Mouse (Mus musculus) forebrain, embryonic 15.5 days (tissue): ENCODE measurements around the gene Dhdds. TPM values are rescaled to one million over a fixed set of nuclear protein-coding genes. Genes with fewer than 3 reads are reported as not detected.

Experiments used
- ATAC-seq: fragments of 200-750 bp; cut with Nextera tagmentation; replicated peaks from 2 replicates; pipeline ENCODE4 v1.8.0; 2017; ENCODE audit warnings: mild to moderate bottlenecking, moderate TSS enrichment, moderate library complexity
- H3K27ac ChIP-seq: fragments of 300-500 bp; sonication (generic); replicated peaks from 2 replicates; pipeline ENCODE4 v1.5.1; 2015; ENCODE audit warnings: mild to moderate bottlenecking, inconsistent platforms
- H3K27me3 ChIP-seq: fragments of 300-500 bp; sonication (generic); 2 replicates; pipeline ENCODE4 v1.6.1; 2015; ENCODE audit warnings: inconsistent platforms
- H3K36me3 ChIP-seq: fragments of 300-500 bp; sonication (generic); 2 replicates; pipeline ENCODE4 v1.6.1; 2015; ENCODE audit warnings: mild to moderate bottlenecking, inconsistent platforms
- H3K4me1 ChIP-seq: fragments of 300-500 bp; sonication (generic); 2 replicates; pipeline ENCODE4 v1.6.1; 2015; ENCODE audit warnings: inconsistent platforms
- H3K4me2 ChIP-seq: fragments of 300-500 bp; sonication (generic); replicated peaks from 2 replicates; pipeline ENCODE4 v1.6.1; 2015; ENCODE audit warnings: mild to moderate bottlenecking, inconsistent platforms
- H3K4me3 ChIP-seq: fragments of 300-500 bp; sonication (generic); 2 replicates; pipeline ENCODE4 v1.5.1; 2015; ENCODE audit warnings: mild to moderate bottlenecking, inconsistent platforms
- H3K9ac ChIP-seq: fragments of 300-500 bp; sonication (generic); replicated peaks from 2 replicates; pipeline ENCODE4 v1.6.1; 2015; ENCODE audit warnings: mild to moderate bottlenecking, inconsistent platforms
- H3K9me3 ChIP-seq: fragments of 300-500 bp; sonication (generic); 2 replicates; pipeline ENCODE4 v1.6.1; 2016; ENCODE audit warnings: inconsistent platforms
- WGBS: fragments of 180-500 bp; shearing (Covaris S2); methylation state at CpG from one replicate; pipeline ENCODE4 v1.1.7; 2015; ENCODE audit warnings: mixed read lengths; 5-methylcytosine and 5-hydroxymethylcytosine counted together
- polyA plus RNA-seq: library from polyadenylated mRNA; unstranded; fragments of >200 nt; fragmentation: Nextera tagmentation; extraction: Ambion mirVana; gene quantifications from 2 replicates; pipeline ENCODE4 v1.2.1, GENCODE M21; 2015

Gene Dhdds
- 52.8 and 56.7 TPM in 2 replicates for polyA plus RNA-seq

GRCm38 (mm10) chr4:134000466-134001438 is at the start of gene Dhdds:
Gene Dhdds, minus strand, starts transcription at chr4:134000918.
- H3K4me2 ChIP-seq: peak within 1 kb of the TSS; percentile 74
- peak within 1 kb of the TSS; percentile 61 for H3K9ac ChIP-seq
- H3K27ac ChIP-seq: peak within 1 kb of the TSS; percentile 66
- H3K36me3 ChIP-seq: peaks cover 8% of the 10 kb centered on the region; the same call in 1 of the 2 replicates
- ATAC-seq: peak; percentile 98
- WGBS: 2% methylated on average over 49 of the region's 49 CpGs
- H3K9me3 ChIP-seq: no peaks in the 10 kb centered on the region
- no peaks in the 10 kb centered on the region for H3K27me3 ChIP-seq
- H3K4me3 ChIP-seq: peak within 1 kb of the TSS; percentile 75
- peaks cover 21% of the 10 kb centered on the region for H3K4me1 ChIP-seq

GRCm38 (mm10) chr4:134047648-134048047 is 46.9 kb upstream of the Dhdds start:
- Histone ChIP-seq H3K9me3 (no peaks in the 10 kb centered on the region), H3K27me3 (no peaks in the 10 kb centered on the region), H3K4me1 (peaks cover 2% of the 10 kb centered on the region), H3K4me2 (no peak overlapping the region), H3K9ac (no peak overlapping the region), H3K36me3 (no peaks in the 10 kb centered on the region), H3K27ac (no peak overlapping the region), H3K4me3 (no peak overlapping the region)
- WGBS: 82% methylated on average over 5 of the region's 5 CpGs
- no peak for ATAC-seq

- Histone ChIP-seq H3K27ac (no peak overlapping the region), H3K27me3 (no peaks in the 10 kb centered on the region), H3K36me3 (no peaks in the 10 kb centered on the region), H3K4me2 (no peak overlapping the region), H3K9me3 (no peaks in the 10 kb centered on the region), H3K4me1 (no peaks in the 10 kb centered on the region), H3K9ac (no peak overlapping the region), H3K4me3 (no peak overlapping the region)
- 49% methylated on average over 2 of the region's 2 CpGs for WGBS
- ATAC-seq: no peak
These were observed 42.3 kb upstream of the Dhdds start for GRCm38 (mm10) chr4:134043041-134043440.

- H3K9ac ChIP-seq: no peak overlapping the region
- no peak overlapping the region for H3K27ac ChIP-seq
- no peak overlapping the region for H3K4me3 ChIP-seq
- ATAC-seq: no peak
- no peaks in the 10 kb centered on the region for H3K9me3 ChIP-seq
- H3K4me1 ChIP-seq: no peaks in the 10 kb centered on the region
- H3K4me2 ChIP-seq: no peak overlapping the region
- no peaks in the 10 kb centered on the region for H3K36me3 ChIP-seq
- 49% methylated on average over 9 of the region's 9 CpGs for WGBS
- H3K27me3 ChIP-seq: no peaks in the 10 kb centered on the region
These were observed 40.8 kb upstream of the Dhdds start for GRCm38 (mm10) chr4:134041317-134042123.

DNA sequence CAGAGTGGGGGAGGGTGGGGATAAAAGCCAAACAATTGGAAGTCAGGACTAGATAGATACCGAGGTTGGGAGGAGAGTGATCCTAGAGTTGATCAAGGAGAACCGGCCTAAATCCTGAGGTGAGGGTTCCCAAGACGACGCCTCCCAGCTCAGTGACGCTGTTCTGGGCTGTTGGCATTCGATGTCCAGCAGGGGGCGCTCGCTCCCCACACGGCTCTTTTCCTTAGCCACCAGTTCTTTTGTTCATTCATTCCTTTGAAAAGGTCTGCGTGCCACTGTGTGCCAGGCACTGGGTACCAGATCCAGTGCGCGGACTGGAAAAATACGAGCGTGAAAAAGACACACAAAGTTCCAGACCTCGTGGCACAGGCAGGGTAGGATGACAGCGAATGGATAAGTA is 35.2 kb upstream of the Dhdds start:
- peak; percentile 46; the same call in 1 of the 2 replicates for ATAC-seq
- no peak overlapping the region for H3K4me3 ChIP-seq
- H3K27ac ChIP-seq: no peak overlapping the region
- H3K9ac ChIP-seq: no peak overlapping the region
- no peaks in the 10 kb centered on the region for H3K4me1 ChIP-seq
- H3K27me3 ChIP-seq: no peaks in the 10 kb centered on the region
- WGBS: 6% methylated on average over 16 of the region's 16 CpGs
- peak overlapping the region; percentile 29; the same call in 1 of the 2 replicates for H3K4me2 ChIP-seq
- no peaks in the 10 kb centered on the region for H3K9me3 ChIP-seq
- no peaks in the 10 kb centered on the region for H3K36me3 ChIP-seq

DNA sequence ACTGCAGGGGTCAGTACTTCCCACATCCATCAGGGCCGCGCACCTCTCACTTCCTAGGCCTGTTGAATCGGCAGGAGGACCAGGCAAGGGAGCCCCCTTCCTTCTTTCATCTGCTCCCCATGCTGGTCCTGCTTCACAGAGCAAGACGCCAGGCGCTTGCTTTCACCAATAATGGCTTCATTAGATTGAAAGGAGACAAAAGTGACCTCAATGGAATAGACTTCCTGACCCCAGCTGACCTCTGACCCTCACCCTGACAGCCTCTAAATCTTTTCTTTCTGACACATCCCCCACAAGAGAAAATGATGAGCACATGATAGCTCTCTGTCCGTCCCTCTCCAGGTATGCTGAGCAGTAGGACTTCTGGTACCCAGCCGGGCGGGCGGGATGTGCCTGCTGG is 25.1 kb upstream of the Dhdds start:
- Histone ChIP-seq H3K9ac (no peak overlapping the region), H3K4me2 (no peak overlapping the region), H3K4me1 (no peaks in the 10 kb centered on the region), H3K4me3 (no peak overlapping the region), H3K27ac (no peak overlapping the region), H3K36me3 (no peaks in the 10 kb centered on the region), H3K27me3 (no peaks in the 10 kb centered on the region), H3K9me3 (no peaks in the 10 kb centered on the region)
- no peak for ATAC-seq
- WGBS: 28% methylated on average over 9 of the region's 9 CpGs

GRCm38 (mm10) chr4:134020621-134021020 is 19.9 kb upstream of the Dhdds start:
- WGBS: 4% methylated on average over 11 of the region's 11 CpGs
- H3K27ac ChIP-seq: no peak overlapping the region
- H3K27me3 ChIP-seq: peaks cover 38% of the 10 kb centered on the region
- no peaks in the 10 kb centered on the region for H3K9me3 ChIP-seq
- no peak overlapping the region for H3K4me3 ChIP-seq
- H3K9ac ChIP-seq: no peak overlapping the region
- no peaks in the 10 kb centered on the region for H3K36me3 ChIP-seq
- ATAC-seq: no peak
- no peak overlapping the region for H3K4me2 ChIP-seq
- H3K4me1 ChIP-seq: peaks cover 31% of the 10 kb centered on the region

DNA sequence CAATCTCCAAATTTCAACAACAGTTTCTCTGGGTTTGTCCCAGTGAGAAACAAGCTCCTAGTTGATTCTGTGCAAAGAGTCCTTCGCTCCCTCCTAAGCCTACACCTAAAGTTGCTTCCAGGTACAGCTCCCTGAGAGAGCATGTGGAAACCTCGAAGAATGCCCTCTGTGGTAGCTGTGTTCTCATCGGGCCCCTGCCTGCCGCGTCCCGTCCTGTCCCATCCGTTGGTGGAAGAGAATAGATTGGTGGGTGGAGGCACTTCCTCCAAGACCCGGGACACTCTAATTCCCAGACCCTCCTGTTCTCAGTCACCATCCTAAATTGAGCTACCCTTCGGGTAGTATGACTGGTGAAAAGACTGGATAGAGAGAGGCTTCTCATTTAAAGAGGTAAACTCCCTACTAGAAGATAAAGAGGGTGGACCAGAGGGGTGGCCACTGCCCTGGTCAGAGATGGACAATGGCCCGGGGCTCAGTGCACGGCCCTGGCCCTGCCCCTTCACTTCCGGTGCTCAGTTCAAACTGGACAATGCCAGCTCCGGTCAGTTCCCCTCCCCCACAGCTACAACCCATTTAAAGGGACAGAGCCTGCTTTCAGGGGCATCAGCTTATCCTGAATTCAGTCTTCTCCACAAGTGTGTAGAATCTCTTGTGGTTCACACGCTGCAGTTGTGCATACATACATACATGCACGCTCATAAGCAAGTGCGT is 19.1 kb upstream of the Dhdds start:
- H3K27ac ChIP-seq: peak overlapping the region; percentile 31; the same call in 1 of the 2 replicates
- no peaks in the 10 kb centered on the region for H3K36me3 ChIP-seq
- peaks cover 39% of the 10 kb centered on the region for H3K27me3 ChIP-seq
- no peak for ATAC-seq
- WGBS: 3% methylated on average over 16 of the region's 16 CpGs
- H3K4me2 ChIP-seq: peak overlapping the region; percentile 48
- 0 out of 2 replicates have a peak overlapping the region, but pooled peaks have one; percentile 7 for H3K9ac ChIP-seq
- no peaks in the 10 kb centered on the region for H3K9me3 ChIP-seq
- H3K4me1 ChIP-seq: peaks cover 31% of the 10 kb centered on the region
- H3K4me3 ChIP-seq: peak overlapping the region; percentile 16

DNA sequence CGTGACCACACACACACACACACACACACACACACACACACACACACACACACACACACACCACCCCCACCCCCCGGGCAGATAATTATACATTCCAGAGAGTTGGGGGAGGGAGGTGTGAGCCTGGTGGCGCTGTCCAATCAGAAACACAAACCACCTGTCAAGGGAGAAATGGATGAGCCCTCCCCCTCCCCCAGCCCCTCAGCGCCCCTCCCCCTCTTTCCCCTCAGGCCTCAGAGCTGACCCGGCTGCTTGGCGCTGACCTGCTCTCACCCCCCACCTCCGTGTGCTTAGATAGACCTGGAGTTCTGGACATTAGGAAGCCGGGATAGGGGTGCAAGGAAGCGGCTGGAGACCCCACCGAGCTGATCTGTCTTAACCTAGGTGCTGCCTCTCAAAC is 18.5 kb upstream of the Dhdds start:
- H3K4me1 ChIP-seq: peaks cover 31% of the 10 kb centered on the region
- H3K27me3 ChIP-seq: peaks cover 39% of the 10 kb centered on the region
- no peak overlapping the region for H3K9ac ChIP-seq
- peak overlapping the region; percentile 16; the same call in 1 of the 2 replicates for H3K4me3 ChIP-seq
- peak overlapping the region; percentile 48 for H3K4me2 ChIP-seq
- no peak for ATAC-seq
- H3K9me3 ChIP-seq: no peaks in the 10 kb centered on the region
- no peak overlapping the region; the same call in 1 of the 2 replicates for H3K27ac ChIP-seq
- 0% methylated on average over 9 of the region's 10 CpGs for WGBS
- H3K36me3 ChIP-seq: no peaks in the 10 kb centered on the region

- ATAC-seq: no peak
- H3K9ac ChIP-seq: 0 out of 2 replicates have a peak within 1 kb of the TSS, but pooled peaks have one; percentile 7
- no peaks in the 10 kb centered on the region for H3K36me3 ChIP-seq
- H3K4me1 ChIP-seq: peaks cover 31% of the 10 kb centered on the region
- peak within 1 kb of the TSS; percentile 31; the same call in 1 of the 2 replicates for H3K27ac ChIP-seq
- H3K27me3 ChIP-seq: peaks cover 39% of the 10 kb centered on the region
- H3K9me3 ChIP-seq: no peaks in the 10 kb centered on the region
- 0% methylated on average over 9 of the region's 9 CpGs for WGBS
- H3K4me3 ChIP-seq: peak within 1 kb of the TSS; percentile 30
- peak within 1 kb of the TSS; percentile 48 for H3K4me2 ChIP-seq
These were observed 18.0 kb upstream of the Dhdds start, which contains the start of gene Lin28a for GRCm38 (mm10) chr4:134018779-134019145. Gene Lin28a, minus strand, starts transcription at chr4:134018841.

- Histone ChIP-seq H3K27ac (no peak overlapping the region), H3K9ac (0 out of 2 replicates have a peak overlapping the region, but pooled peaks have one; percentile 0)
- ATAC-seq: no peak
These were observed 17.5 kb upstream of the Dhdds start for GRCm38 (mm10) chr4:134018038-134018778.

More at GRCm38 (mm10) chr4:134018038-134018778, 17.5 kb upstream of the Dhdds start:
- WGBS: under 1% methylated on average over 46 of the region's 46 CpGs
- H3K27me3 ChIP-seq: peaks cover 39% of the 10 kb centered on the region
- no peaks in the 10 kb centered on the region for H3K36me3 ChIP-seq
- peaks cover 31% of the 10 kb centered on the region for H3K4me1 ChIP-seq
- no peaks in the 10 kb centered on the region for H3K9me3 ChIP-seq
- peak overlapping the region; percentile 30 for H3K4me3 ChIP-seq
- H3K4me2 ChIP-seq: peak overlapping the region; percentile 48
